Mouse (Mus musculus): ENCODE data around the gene Camsap2. TPM values are rescaled to one million over a fixed set of nuclear protein-coding genes. Genes with fewer than 3 reads are reported as not detected.

The Camsap2 gene
- polyA plus RNA-seq, 1 experiment, result 10.4 TPM

- Histone ChIP-seq H3K36me3 (ENCODE audit: control insufficient read depth, insufficient read depth, low read length) (no peaks in the 10 kb centered on the region), H3K27me3 (ENCODE audit: control insufficient read depth, insufficient read depth, low read length) (no peaks in the 10 kb centered on the region), H3K4me1 (ENCODE audit: control insufficient read depth, insufficient read depth, low read length) (no peaks in the 10 kb centered on the region), H3K27ac (ENCODE audit: control insufficient read depth, insufficient read depth, low read depth, low read length) (no peak overlapping the region), H3K4me3 (ENCODE audit: control insufficient read depth, low read depth, low read length) (no peak overlapping the region)
- TF ChIP-seq CTCF (IDR thresholded peaks at IDR 0.05; ENCODE audit: control insufficient read depth, insufficient read depth, insufficient replicate concordance, low read depth, low read length) (no peak), POLR2A (IDR thresholded peaks at IDR 0.05; ENCODE audit: control insufficient read depth, low read depth, low read length) (no peak)
Measured at GRCm38 (mm10) chr1:136309193-136309592, 36.7 kb downstream of the Camsap2 start.

GRCm38 (mm10) chr1:136306424-136306823 is 39.5 kb downstream of the Camsap2 start:
- Histone ChIP-seq H3K36me3 (ENCODE audit: control insufficient read depth, insufficient read depth, low read length) (no peaks in the 10 kb centered on the region), H3K27ac (ENCODE audit: control insufficient read depth, insufficient read depth, low read depth, low read length) (no peak overlapping the region), H3K27me3 (ENCODE audit: control insufficient read depth, insufficient read depth, low read length) (no peaks in the 10 kb centered on the region), H3K4me1 (ENCODE audit: control insufficient read depth, insufficient read depth, low read length) (no peaks in the 10 kb centered on the region), H3K4me3 (ENCODE audit: control insufficient read depth, low read depth, low read length) (no peak overlapping the region)
- no peak for TF ChIP-seq POLR2A (IDR thresholded peaks at IDR 0.05; ENCODE audit: control insufficient read depth, low read depth, low read length)
- no peak for TF ChIP-seq CTCF (IDR thresholded peaks at IDR 0.05; ENCODE audit: control insufficient read depth, insufficient read depth, insufficient replicate concordance, low read depth, low read length)

GRCm38 (mm10) chr1:136293961-136294360 is 51.9 kb downstream of the Camsap2 start:
- Histone ChIP-seq H3K4me3 (ENCODE audit: control insufficient read depth, low read depth, low read length) (no peak overlapping the region), H3K36me3 (ENCODE audit: control insufficient read depth, insufficient read depth, low read length) (no peaks in the 10 kb centered on the region; the same call in 1 of the 2 replicates), H3K4me1 (ENCODE audit: control insufficient read depth, insufficient read depth, low read length) (no peaks in the 10 kb centered on the region), H3K27ac (ENCODE audit: control insufficient read depth, insufficient read depth, low read depth, low read length) (no peak overlapping the region), H3K27me3 (ENCODE audit: control insufficient read depth, insufficient read depth, low read length) (no peaks in the 10 kb centered on the region)
- TF ChIP-seq POLR2A (IDR thresholded peaks at IDR 0.05; ENCODE audit: control insufficient read depth, low read depth, low read length) (no peak), CTCF (IDR thresholded peaks at IDR 0.05; ENCODE audit: control insufficient read depth, insufficient read depth, insufficient replicate concordance, low read depth, low read length) (no peak)

- Histone ChIP-seq H3K4me1 (ENCODE audit: control insufficient read depth, insufficient read depth, low read length) (no peaks in the 10 kb centered on the region), H3K36me3 (ENCODE audit: control insufficient read depth, insufficient read depth, low read length) (no peaks in the 10 kb centered on the region; the same call in 1 of the 2 replicates), H3K27me3 (ENCODE audit: control insufficient read depth, insufficient read depth, low read length) (no peaks in the 10 kb centered on the region), H3K27ac (ENCODE audit: control insufficient read depth, insufficient read depth, low read depth, low read length) (no peak overlapping the region), H3K4me3 (ENCODE audit: control insufficient read depth, low read depth, low read length) (no peak overlapping the region)
- TF ChIP-seq POLR2A (IDR thresholded peaks at IDR 0.05; ENCODE audit: control insufficient read depth, low read depth, low read length) (no peak), CTCF (IDR thresholded peaks at IDR 0.05; ENCODE audit: control insufficient read depth, insufficient read depth, insufficient replicate concordance, low read depth, low read length) (no peak)
Measured at GRCm38 (mm10) chr1:136289803-136290202, 56.1 kb downstream of the Camsap2 start.

- TF ChIP-seq POLR2A (IDR thresholded peaks at IDR 0.05; ENCODE audit: control insufficient read depth, low read depth, low read length) (no peak), CTCF (IDR thresholded peaks at IDR 0.05; ENCODE audit: control insufficient read depth, insufficient read depth, insufficient replicate concordance, low read depth, low read length) (no peak)
- H3K27me3 ChIP-seq (ENCODE audit: control insufficient read depth, insufficient read depth, low read length), result no peaks in the 10 kb centered on the region
- H3K27ac ChIP-seq (ENCODE audit: control insufficient read depth, insufficient read depth, low read depth, low read length), result no peak overlapping the region
- no peak overlapping the region for H3K4me3 ChIP-seq (ENCODE audit: control insufficient read depth, low read depth, low read length)
- peaks cover 12% of the 10 kb centered on the region for H3K36me3 ChIP-seq (ENCODE audit: control insufficient read depth, insufficient read depth, low read length)
- no peaks in the 10 kb centered on the region for H3K4me1 ChIP-seq (ENCODE audit: control insufficient read depth, insufficient read depth, low read length)
Measured at GRCm38 (mm10) chr1:136277366-136277765, 68.5 kb downstream of the Camsap2 start.

- Histone ChIP-seq H3K27ac (ENCODE audit: control insufficient read depth, insufficient read depth, low read depth, low read length) (no peak overlapping the region), H3K36me3 (ENCODE audit: control insufficient read depth, insufficient read depth, low read length) (no peaks in the 10 kb centered on the region; the same call in 1 of the 2 replicates), H3K4me3 (ENCODE audit: control insufficient read depth, low read depth, low read length) (no peak overlapping the region), H3K27me3 (ENCODE audit: control insufficient read depth, insufficient read depth, low read length) (no peaks in the 10 kb centered on the region), H3K4me1 (ENCODE audit: control insufficient read depth, insufficient read depth, low read length) (no peaks in the 10 kb centered on the region)
- TF ChIP-seq POLR2A (IDR thresholded peaks at IDR 0.05; ENCODE audit: control insufficient read depth, low read depth, low read length) (no peak), CTCF (IDR thresholded peaks at IDR 0.05; ENCODE audit: control insufficient read depth, insufficient read depth, insufficient replicate concordance, low read depth, low read length) (no peak)
Measured at GRCm38 (mm10) chr1:136268224-136268623, 77.7 kb downstream of the Camsap2 start.

- no peaks in the 10 kb centered on the region for H3K27me3 ChIP-seq (ENCODE audit: control insufficient read depth, insufficient read depth, low read length)
- peaks cover under 1% of the 10 kb centered on the region; the same call in 1 of the 2 replicates for H3K4me1 ChIP-seq (ENCODE audit: control insufficient read depth, insufficient read depth, low read length)
- TF ChIP-seq POLR2A (IDR thresholded peaks at IDR 0.05; ENCODE audit: control insufficient read depth, low read depth, low read length) (no peak), CTCF (IDR thresholded peaks at IDR 0.05; ENCODE audit: control insufficient read depth, insufficient read depth, insufficient replicate concordance, low read depth, low read length) (no peak)
- no peaks in the 10 kb centered on the region for H3K36me3 ChIP-seq (ENCODE audit: control insufficient read depth, insufficient read depth, low read length)
- no peak overlapping the region for H3K27ac ChIP-seq (ENCODE audit: control insufficient read depth, insufficient read depth, low read depth, low read length)
- no peak overlapping the region for H3K4me3 ChIP-seq (ENCODE audit: control insufficient read depth, low read depth, low read length)
Measured at GRCm38 (mm10) chr1:136266127-136266526, 79.8 kb downstream of the Camsap2 start.

GRCm38 (mm10) chr1:136263355-136263754 is 82.5 kb downstream of the Camsap2 start:
- TF ChIP-seq POLR2A (IDR thresholded peaks at IDR 0.05; ENCODE audit: control insufficient read depth, low read depth, low read length), result no peak
- TF ChIP-seq CTCF (IDR thresholded peaks at IDR 0.05; ENCODE audit: control insufficient read depth, insufficient read depth, insufficient replicate concordance, low read depth, low read length), result no peak
- Histone ChIP-seq H3K4me3 (ENCODE audit: control insufficient read depth, low read depth, low read length) (no peak overlapping the region), H3K27ac (ENCODE audit: control insufficient read depth, insufficient read depth, low read depth, low read length) (no peak overlapping the region), H3K36me3 (ENCODE audit: control insufficient read depth, insufficient read depth, low read length) (no peaks in the 10 kb centered on the region), H3K27me3 (ENCODE audit: control insufficient read depth, insufficient read depth, low read length) (no peaks in the 10 kb centered on the region), H3K4me1 (ENCODE audit: control insufficient read depth, insufficient read depth, low read length) (peaks cover 16% of the 10 kb centered on the region)

Measured in testis, adult 2 months (tissue).